Mouse (Mus musculus) heart, embryonic 16.5 days (tissue): ENCODE measurements around the gene Cmip. TPM values are rescaled to one million over a fixed set of nuclear protein-coding genes. Genes with fewer than 3 reads are reported as not detected.

Source experiments
- microRNA-seq: library from miRNA; unstranded; fragments of <30 nt; microRNA quantifications from one replicate; pipeline ENCODE4, GENCODE M21; 2017
- polyA plus RNA-seq: library from polyadenylated mRNA; unstranded; fragments of >200 nt; fragmentation: Nextera tagmentation; extraction: Ambion mirVana; gene quantifications from 2 replicates; pipeline ENCODE4 v1.2.1, GENCODE M21; 2015

Gene Cmip
- polyA plus RNA-seq, 1 experiment from 2014 or later, result 7.0 TPM

Small RNA genes within 50 kb of the gene (microRNA-seq; reads per million reads assigned to microRNA genes)
- gene Mir7077 (not detected), gene Mir7078 (not detected)

Other genes starting within 250 kb of the Cmip start
- not detected in 2 replicates for gene Pkd1l2, start 174.6 kb upstream of the Cmip start, polyA plus RNA-seq
- gene Bco1, start 161.2 kb upstream of the Cmip start, polyA plus RNA-seq, result 0.07 TPM in 1 of 2 replicates, not detected in the other
- 0.87 and 1.0 TPM in 2 replicates for gene Gan, start 98.9 kb upstream of the Cmip start, polyA plus RNA-seq
- 7.0 and 7.2 TPM in 2 replicates for gene Plcg2, start 241.2 kb downstream of the Cmip start, polyA plus RNA-seq